Mouse (Mus musculus) olfactory bulb, adult 2 months (tissue): ENCODE data around the gene CK137956. TPM values are rescaled to one million over a fixed set of nuclear protein-coding genes. Genes with fewer than 3 reads are reported as not detected.

Experiments
- H3K27ac ChIP-seq: fragments of 200-500 bp; 2 replicates; pipeline ENCODE4 v1.5.1; 2012; ENCODE audit warnings: low read depth, low read length; ENCODE audit not compliant: insufficient read depth
- H3K4me1 ChIP-seq: fragments of 200-500 bp; 2 replicates; pipeline ENCODE4 v1.6.1; 2012; ENCODE audit warnings: low read length; ENCODE audit not compliant: control insufficient read depth, insufficient read depth
- H3K4me3 ChIP-seq: fragments of 200-500 bp; 2 replicates; pipeline ENCODE4 v1.5.1; 2012; ENCODE audit warnings: mild to moderate bottlenecking, low read depth, low read length, moderate library complexity; ENCODE audit not compliant: insufficient read depth
- CTCF ChIP-seq: fragments of 200-500 bp; IDR thresholded peaks from 2 replicates; pipeline ENCODE4 v1.5.1; 2012; ENCODE audit warnings: low read depth, mild to moderate bottlenecking, low read length, moderate library complexity; ENCODE audit not compliant: insufficient read depth
- POLR2A ChIP-seq: fragments of 200-500 bp; IDR thresholded peaks from 2 replicates; pipeline ENCODE4 v1.6.1; 2012; ENCODE audit warnings: mild to moderate bottlenecking, low read depth, low read length, moderate library complexity; ENCODE audit not compliant: insufficient read depth
- WGBS: fragments of 180-500 bp; shearing (Covaris S2); methylation state at CpG from one replicate; pipeline ENCODE4 v1.1.7; 2018; 5-methylcytosine and 5-hydroxymethylcytosine counted together
- polyA plus RNA-seq: library from polyadenylated mRNA; stranded (reverse); fragments of >200 nt; gene quantifications from 2 replicates; pipeline ENCODE4 v1.2.4, GENCODE M21; 2012; ENCODE audit warnings: low replicate concordance; ENCODE audit not compliant: missing spikeins, insufficient read depth, insufficient read length

CK137956 gene
- not detected in 2 replicates for polyA plus RNA-seq

- 16% methylated on average over 39 of the region's 39 CpGs for WGBS
- Histone ChIP-seq H3K27ac (no peak within 1 kb of the TSS), H3K4me1 (peaks cover 28% of the 10 kb centered on the region), H3K4me3 (no peak within 1 kb of the TSS)
- TF ChIP-seq CTCF (no peak), POLR2A (no peak)
Observed at GRCm38 (mm10) chr4:127970901-127971868, at the start of gene CK137956. CK137956 (minus strand) TSS chr4:127970951.

DNA sequence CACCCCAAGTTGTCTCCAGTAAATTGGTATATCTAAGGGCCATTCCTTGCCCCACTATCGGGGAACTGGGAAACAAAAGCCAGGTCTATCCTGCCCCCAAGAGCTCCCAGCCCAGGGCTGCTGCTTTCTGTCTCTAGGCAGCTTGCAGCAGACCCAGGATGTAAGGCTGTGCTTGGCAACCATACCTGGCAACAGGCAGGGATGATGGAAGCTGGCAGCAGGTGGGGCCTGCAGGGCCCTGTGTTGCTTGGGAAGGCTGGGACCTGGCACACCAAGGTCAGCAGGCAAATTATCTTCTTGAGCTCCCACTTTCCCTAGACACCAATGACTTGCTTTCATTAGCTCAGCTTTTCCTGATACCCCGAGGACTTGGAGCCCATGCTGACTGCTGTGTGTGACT lies 48.7 kb upstream of the CK137956 start:
- WGBS: 86% methylated on average over 2 of the region's 2 CpGs

GRCm38 (mm10) chr4:128004797-128005452 lies 34.2 kb upstream of the CK137956 start:
- H3K4me3 ChIP-seq: no peak overlapping the region
- WGBS: 46% methylated on average over 3 of the region's 3 CpGs
- TF ChIP-seq POLR2A (no peak), CTCF (no peak)
- H3K27ac ChIP-seq: no peak overlapping the region
- H3K4me1 ChIP-seq: peaks cover 11% of the 10 kb centered on the region

More for the DNA sequence above, 48.7 kb upstream of the CK137956 start:
- H3K4me1 ChIP-seq: peaks cover 13% of the 10 kb centered on the region
- H3K4me3 ChIP-seq: no peak overlapping the region
- no peak overlapping the region for H3K27ac ChIP-seq
- TF ChIP-seq POLR2A (no peak), CTCF (no peak)

- WGBS: 53% methylated on average over 4 of the region's 4 CpGs
- no peak overlapping the region for H3K4me3 ChIP-seq
- H3K27ac ChIP-seq: no peak overlapping the region; the same call in 1 of the 2 replicates
- TF ChIP-seq POLR2A (no peak), CTCF (no peak)
- H3K4me1 ChIP-seq: peaks cover 15% of the 10 kb centered on the region
Observed at GRCm38 (mm10) chr4:128002638-128003101, 31.9 kb upstream of the CK137956 start.

GRCm38 (mm10) chr4:127999281-127999680 lies 28.5 kb upstream of the CK137956 start:
- H3K27ac ChIP-seq: no peak overlapping the region
- H3K4me1 ChIP-seq: peaks cover 15% of the 10 kb centered on the region
- WGBS: 76% methylated on average over 3 of the region's 3 CpGs
- TF ChIP-seq CTCF: no peak
- TF ChIP-seq POLR2A: no peak
- H3K4me3 ChIP-seq: no peak overlapping the region

- TF ChIP-seq CTCF: peak; percentile 48; the same call in 1 of the 2 replicates
- TF ChIP-seq POLR2A: no peak
- peaks cover 19% of the 10 kb centered on the region for H3K4me1 ChIP-seq
- H3K4me3 ChIP-seq: peak overlapping the region; percentile 62
- no peak overlapping the region for H3K27ac ChIP-seq
- WGBS: 18% methylated on average over 18 of the region's 18 CpGs
Observed at GRCm38 (mm10) chr4:127989347-127989995, 18.7 kb upstream of the CK137956 start.

DNA sequence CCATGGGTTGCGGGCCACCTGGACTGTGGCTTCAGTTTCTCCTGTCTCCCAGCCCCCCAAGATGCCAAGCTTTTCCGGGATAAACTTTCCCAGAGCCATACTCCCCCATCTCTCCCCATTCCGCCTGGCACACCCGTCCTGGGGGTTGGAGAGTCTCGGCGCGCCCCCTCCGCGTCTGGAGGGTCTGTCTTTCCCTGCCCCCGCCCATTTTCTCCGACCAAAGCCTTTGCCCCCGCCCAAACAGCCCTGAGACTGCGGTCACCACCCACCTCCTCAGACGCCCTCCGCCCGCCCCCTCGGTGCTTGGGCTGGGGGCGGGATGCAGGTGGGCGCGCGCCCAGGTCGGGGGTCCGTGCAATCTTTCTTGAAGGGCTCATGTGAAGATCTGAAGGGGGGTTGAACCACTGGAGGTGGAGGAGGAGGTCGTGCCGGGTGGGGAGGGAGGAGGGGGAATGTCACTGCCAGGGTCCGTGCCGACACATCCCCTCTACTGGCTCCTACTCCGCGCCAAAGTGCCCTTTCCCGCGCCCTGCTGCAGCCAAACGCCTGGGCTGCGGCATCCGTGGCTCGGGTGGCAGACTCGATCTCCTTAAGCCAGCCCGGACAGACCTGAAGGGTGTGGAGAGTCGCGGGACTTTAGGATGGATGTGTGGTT lies 17.9 kb upstream of the CK137956 start:
- peaks cover 19% of the 10 kb centered on the region for H3K4me1 ChIP-seq
- 2% methylated on average over 38 of the region's 39 CpGs for WGBS
- no peak overlapping the region for H3K27ac ChIP-seq
- peak overlapping the region; percentile 62 for H3K4me3 ChIP-seq
- TF ChIP-seq CTCF: no peak
- no peak for TF ChIP-seq POLR2A
